Mouse (Mus musculus) Muller cell, postnatal 12 days (primary cell): ENCODE measurements around the gene En1.
A peak's percentile ranks its signal among the peaks of the same experiment; 100 is the strongest.

Experiments
- DNase-seq: peaks from one replicate; pipeline ENCODE4 v3.0.0-alpha.2; 2015; ENCODE audit errors: inconsistent ontology term

The En1 gene

GRCm38 (mm10) chr1:120602031-120602730, at the start of gene En1:
TSS of gene En1 (plus strand) at chr1:120602418.
- peak; percentile 53 for DNase-seq

DNA sequence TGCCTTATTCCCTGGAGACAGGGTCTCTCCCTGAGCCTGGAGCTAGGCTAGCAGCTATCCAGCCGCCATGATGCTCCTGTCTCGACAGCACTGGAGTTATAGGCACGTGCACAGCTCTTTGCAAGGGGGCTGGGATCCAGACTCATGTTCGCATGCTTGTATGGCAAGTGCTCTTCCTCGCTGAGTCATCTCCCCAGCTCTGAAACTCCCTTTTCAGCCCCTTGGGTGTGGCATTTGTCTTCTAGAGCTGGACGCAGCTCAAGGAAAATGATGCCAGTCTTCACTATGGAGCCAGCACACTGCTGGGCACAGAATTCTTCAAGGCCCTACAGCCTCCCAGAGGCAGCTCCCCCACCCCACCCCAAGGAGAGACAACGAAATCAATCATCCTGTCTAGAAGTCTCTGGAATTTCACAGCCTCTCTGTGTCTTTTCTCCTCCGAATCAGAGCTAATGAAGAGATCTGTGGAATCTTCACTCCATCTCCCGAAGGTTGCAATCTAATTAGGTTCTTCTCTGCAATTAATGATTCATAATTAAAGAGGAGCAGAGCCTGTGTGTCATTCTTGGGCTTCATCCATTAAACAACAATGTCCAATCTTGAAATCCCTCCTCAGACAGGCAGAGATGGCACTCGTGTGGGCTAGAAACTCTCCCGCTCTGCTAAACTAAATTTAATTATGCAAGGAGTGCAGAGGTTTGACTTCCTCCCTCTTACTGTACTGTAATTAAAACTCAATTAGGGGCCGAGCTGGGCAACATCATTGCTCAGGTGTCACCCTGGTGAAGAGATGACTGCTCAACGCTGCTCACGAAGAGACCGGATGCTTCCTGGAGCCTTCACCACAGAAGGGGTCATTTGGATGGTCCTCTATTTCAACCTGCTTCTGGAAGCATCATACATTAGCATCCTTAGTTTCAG, 45.0 kb upstream of the En1 start:
- DNase-seq = peak; percentile 63

GRCm38 (mm10) chr1:120558341-120559285, 43.6 kb upstream of the En1 start:
- no peak for DNase-seq

- DNase-seq = no peak
These were observed 42.3 kb upstream of the En1 start for GRCm38 (mm10) chr1:120559911-120560310.

- no peak for DNase-seq
These were observed 20.9 kb upstream of the En1 start for GRCm38 (mm10) chr1:120581306-120581705.

DNA sequence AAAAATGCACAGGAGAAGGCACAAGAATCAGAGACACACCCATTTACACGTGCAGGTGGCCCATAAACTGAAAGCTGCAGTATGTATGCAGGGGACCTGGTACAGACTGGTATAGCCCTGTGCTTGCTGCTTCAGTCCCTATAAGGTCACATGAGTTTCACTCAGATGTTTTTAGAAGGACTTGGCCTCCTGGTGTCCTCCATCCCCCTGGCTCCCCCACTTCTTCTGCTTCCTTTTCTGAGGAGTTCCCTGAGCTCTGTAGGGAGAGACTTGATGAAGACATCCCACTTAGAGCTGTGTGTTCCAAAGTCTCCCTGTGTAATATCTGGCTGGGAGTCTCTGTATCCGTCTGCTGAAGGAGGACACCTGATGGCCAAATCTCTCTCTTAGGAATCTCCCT, 16.7 kb upstream of the En1 start:
- DNase-seq = no peak

GRCm38 (mm10) chr1:120586500-120587110, 15.6 kb upstream of the En1 start:
- DNase-seq = peak; percentile 39

DNA sequence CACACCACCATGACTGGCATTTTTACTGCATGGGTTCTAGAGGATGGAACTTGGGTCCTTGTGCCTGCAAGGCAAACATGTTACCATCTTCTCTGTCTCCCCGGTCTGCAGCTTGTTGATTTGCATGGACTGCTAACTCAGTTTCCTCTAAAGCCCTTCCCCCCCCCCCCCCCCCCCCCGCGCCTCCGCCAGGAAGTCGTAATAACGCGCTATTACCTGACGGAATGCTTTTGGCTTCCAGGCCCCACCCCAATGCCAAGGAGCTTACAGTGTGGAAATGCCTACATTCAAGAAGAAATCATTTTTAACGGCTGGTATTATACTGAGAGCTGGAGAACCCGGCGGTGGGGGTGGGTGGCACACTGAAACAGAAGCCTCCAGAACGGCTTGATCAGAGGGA, 14.8 kb upstream of the En1 start:
- DNase-seq = no peak

- DNase-seq = no peak
These were observed 14.3 kb upstream of the En1 start for GRCm38 (mm10) chr1:120587960-120588359.

DNA sequence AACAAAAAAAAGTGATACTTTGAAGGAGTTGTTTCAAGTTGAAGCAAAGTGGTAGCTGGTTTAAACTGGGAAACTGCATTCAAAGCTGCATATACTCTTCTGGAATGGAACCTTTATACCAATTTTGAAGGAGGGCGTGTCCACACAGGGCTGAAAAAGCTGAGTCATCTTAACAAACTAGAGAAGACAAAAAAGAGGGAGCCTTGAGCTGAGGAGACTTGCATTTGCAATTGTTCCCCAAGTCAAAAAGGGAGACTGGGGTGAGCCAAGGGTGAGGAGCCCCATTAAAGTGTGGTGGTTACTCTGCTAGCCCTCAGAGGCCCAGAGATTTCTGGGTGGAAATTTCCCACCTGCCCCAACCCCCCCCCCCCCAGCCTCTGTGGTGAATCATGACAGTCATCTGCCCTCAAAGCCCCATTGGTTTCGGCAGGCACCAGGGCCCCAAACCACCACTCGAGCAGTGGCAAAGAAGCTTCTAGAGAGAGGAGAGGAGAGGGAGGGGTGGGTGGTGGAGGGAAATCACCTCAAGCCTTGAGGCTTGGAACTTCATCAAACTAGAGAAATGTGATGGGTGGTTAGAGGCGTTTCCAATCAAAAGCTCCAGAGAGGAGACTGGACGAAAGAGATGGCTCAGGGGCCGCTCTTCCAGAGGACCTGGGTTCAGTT, 13.7 kb upstream of the En1 start:
- DNase-seq = no peak

- DNase-seq = no peak
These were observed 8.8 kb upstream of the En1 start for GRCm38 (mm10) chr1:120593236-120593919.

- DNase-seq = no peak
These were observed 7.6 kb upstream of the En1 start for GRCm38 (mm10) chr1:120594603-120595002.

- DNase-seq = no peak
These were observed 6.6 kb upstream of the En1 start for GRCm38 (mm10) chr1:120595471-120596240.

DNA sequence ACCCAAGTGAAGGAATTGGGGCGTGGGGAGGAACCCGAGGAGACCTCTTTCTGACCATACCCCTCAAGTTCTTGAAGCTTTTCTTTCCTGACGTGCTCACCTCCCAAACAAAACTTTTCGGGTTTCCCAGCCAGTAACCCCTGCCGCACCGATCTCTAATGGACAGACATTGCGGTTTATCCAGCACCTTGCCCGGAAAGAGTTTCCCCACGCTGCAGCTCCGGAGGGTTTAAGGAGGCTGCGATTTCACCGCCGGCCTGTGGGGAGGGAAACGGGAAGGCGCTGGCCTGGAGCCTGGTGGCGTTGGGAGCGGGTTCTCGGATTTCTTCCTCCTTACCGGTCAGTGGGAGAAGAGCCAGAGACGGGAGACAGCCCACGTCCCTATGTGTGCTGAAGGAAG, 5.9 kb upstream of the En1 start:
- no peak for DNase-seq

DNA sequence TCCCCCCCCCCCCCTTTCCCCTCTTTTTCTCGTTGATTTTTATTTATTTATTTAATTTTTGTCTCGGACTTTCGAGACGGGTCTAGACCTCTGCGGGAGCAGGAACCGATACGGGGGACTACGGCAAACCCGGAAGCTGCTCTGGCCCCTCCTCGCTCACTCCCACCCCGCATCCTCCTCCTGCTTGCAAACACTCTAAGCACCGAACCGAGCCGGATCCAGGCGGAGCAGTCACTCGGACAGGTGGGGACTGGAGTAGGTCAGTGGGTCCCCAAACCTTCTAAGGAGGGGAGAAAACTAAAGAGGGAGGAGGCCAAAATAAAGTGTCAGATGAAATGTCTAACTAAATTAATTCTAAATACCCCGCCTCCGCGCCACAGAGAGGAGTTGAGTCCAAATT, 5.4 kb upstream of the En1 start:
- DNase-seq = no peak

DNA sequence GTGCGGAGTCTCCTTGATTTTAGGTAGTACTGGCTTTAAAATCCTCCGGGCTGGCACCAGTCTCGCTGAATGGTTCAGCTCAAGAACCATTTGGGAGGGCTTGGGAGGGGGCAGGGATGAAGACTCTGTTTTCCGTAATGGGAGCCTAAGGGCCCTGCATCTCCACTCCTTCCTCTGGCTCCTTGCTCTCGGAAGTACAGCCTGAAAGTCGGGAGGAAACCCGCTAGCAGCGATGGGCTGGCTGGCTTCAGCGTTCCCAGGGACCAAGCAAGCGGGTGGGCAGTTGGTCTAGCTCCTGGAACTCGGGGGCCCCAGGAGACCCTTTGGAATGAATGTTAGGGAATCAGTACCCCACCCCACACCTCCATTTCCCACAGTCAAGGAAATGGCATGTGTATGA, 4.9 kb upstream of the En1 start:
- DNase-seq = no peak

GRCm38 (mm10) chr1:120598196-120598940, 3.9 kb upstream of the En1 start:
- DNase-seq = no peak

GRCm38 (mm10) chr1:120599321-120600148, 2.7 kb upstream of the En1 start:
- DNase-seq = no peak
